Mouse (Mus musculus) heart, adult 18-20 months (tissue): ENCODE results near the gene Dnajb2. TPM values are rescaled to one million over a fixed set of nuclear protein-coding genes. Genes with fewer than 3 reads are reported as not detected.
A peak's percentile ranks its signal among the peaks of the same experiment; 100 is the strongest.
"Not testable (repeated sequence)": the region's sequence is repeated elsewhere in the genome, so short reads cannot be mapped to it uniquely, and the experiment has no call there.

ENCODE experiments used
- DNase-seq, 2 experiments: peaks; one replicate each; pipeline ENCODE4 v3.0.0; 2021 to 2022; ENCODE audit warnings: mixed read lengths in 1 of 2
- total RNA-seq, 2 experiments: library from RNA; stranded (reverse); gene quantifications; 2 replicates each; pipeline ENCODE4 v1.2.3; 2021

The Dnajb2 gene
- total RNA-seq, 2 experiments from 2014 or later = 123 to 127 TPM

- DNase-seq = peak; percentile 84 to 85
Measured at GRCm38 (mm10) chr1:75218227-75219001, 17.8 kb upstream of the Dnajb2 start.

- DNase-seq = peak; percentile 94 to 96
Measured at GRCm38 (mm10) chr1:75219078-75219477, 17.1 kb upstream of the Dnajb2 start.

GRCm38 (mm10) chr1:75219531-75219930 is 16.7 kb upstream of the Dnajb2 start, which contains the start of gene Tuba4a:
Gene Tuba4a (minus strand): TSS chr1:75219865.
- no peak for DNase-seq

- no peak for DNase-seq
Measured at GRCm38 (mm10) chr1:75221538-75221937, 14.7 kb upstream of the Dnajb2 start.

GRCm38 (mm10) chr1:75222926-75223325 is 13.3 kb upstream of the Dnajb2 start:
- no peak for DNase-seq

- DNase-seq = no peak
Measured at GRCm38 (mm10) chr1:75223532-75223931, 12.7 kb upstream of the Dnajb2 start.

GRCm38 (mm10) chr1:75225473-75225872 is 10.7 kb upstream of the Dnajb2 start:
- no peak for DNase-seq

- DNase-seq = no peak
Measured at GRCm38 (mm10) chr1:75226138-75226537, 10.1 kb upstream of the Dnajb2 start.

- no peak for DNase-seq
Measured at GRCm38 (mm10) chr1:75227653-75228052, 8.6 kb upstream of the Dnajb2 start.

- no peak for DNase-seq
Measured at GRCm38 (mm10) chr1:75229158-75229557, 7.0 kb upstream of the Dnajb2 start.

GRCm38 (mm10) chr1:75230335-75230994 is 5.7 kb upstream of the Dnajb2 start:
- no peak for DNase-seq

- no peak for DNase-seq
Measured at GRCm38 (mm10) chr1:75231224-75231623, 5.0 kb upstream of the Dnajb2 start.

GRCm38 (mm10) chr1:75231664-75232152 is 4.5 kb upstream of the Dnajb2 start, which contains the start of gene A630095N17Rik:
Gene A630095N17Rik (minus strand): TSS chr1:75232102.
- DNase-seq = no peak

GRCm38 (mm10) chr1:75232489-75232888 is 3.7 kb upstream of the Dnajb2 start:
- DNase-seq = not testable (repeated sequence)

- peak; percentile 80 to 81 for DNase-seq
Measured at GRCm38 (mm10) chr1:75234606-75235005, 1.6 kb upstream of the Dnajb2 start.

GRCm38 (mm10) chr1:75239591-75239990 is 3.4 kb downstream of the Dnajb2 start:
- peak; percentile 70 for DNase-seq

GRCm38 (mm10) chr1:75243411-75243810 is 7.2 kb downstream of the Dnajb2 start:
- DNase-seq = no peak

GRCm38 (mm10) chr1:75244175-75244826 is 8.1 kb downstream of the Dnajb2 start:
- DNase-seq = no peak

GRCm38 (mm10) chr1:75244836-75245235 is 8.6 kb downstream of the Dnajb2 start:
- DNase-seq = peak; percentile 50 to 69

- DNase-seq = peak in 1 of 2 experiments; percentile 25
Measured at GRCm38 (mm10) chr1:75247071-75247930, 11.1 kb downstream of the Dnajb2 start.

GRCm38 (mm10) chr1:75248041-75248772 is 12.0 kb downstream of the Dnajb2 start:
- peak; percentile 77 to 85 for DNase-seq
